Mouse (Mus musculus) cerebellum, postnatal 10 days (tissue): ENCODE data around the gene Sept4.

Source experiments
- DNase-seq, 2 experiments: peaks; one replicate each; pipeline ENCODE4 v3.0.0; 2021; ENCODE audit warnings: mixed read lengths in 2 of 2

Sept4 gene

GRCm38 (mm10) chr11:87568255-87568953 is at the start of gene Sept4:
Gene Sept4, plus strand, starts transcription at chr11:87568903.
- peak; percentile 50 to 60 for DNase-seq

- peak; percentile 65 to 70 for DNase-seq
These were observed 49.4 kb upstream of the Sept4 start for GRCm38 (mm10) chr11:87519260-87519659.

GRCm38 (mm10) chr11:87523466-87523865 is 45.2 kb upstream of the Sept4 start:
- DNase-seq = no peak

GRCm38 (mm10) chr11:87523967-87524366 is 44.7 kb upstream of the Sept4 start:
- DNase-seq = no peak

GRCm38 (mm10) chr11:87524780-87525179 is 43.9 kb upstream of the Sept4 start:
- DNase-seq = no peak

GRCm38 (mm10) chr11:87527364-87527763 is 41.3 kb upstream of the Sept4 start:
- no peak for DNase-seq

- DNase-seq = peak; percentile 16 to 28
These were observed 40.7 kb upstream of the Sept4 start for GRCm38 (mm10) chr11:87527990-87528389.

GRCm38 (mm10) chr11:87531695-87532094 is 37.0 kb upstream of the Sept4 start:
- peak in 1 of 2 experiments; percentile 15 for DNase-seq

- DNase-seq = peak; percentile 43 to 52
These were observed 26.4 kb upstream of the Sept4 start for GRCm38 (mm10) chr11:87542285-87542684.

- peak; percentile 89 to 94 for DNase-seq
These were observed 25.8 kb upstream of the Sept4 start for GRCm38 (mm10) chr11:87542906-87543305.

GRCm38 (mm10) chr11:87553342-87553741 is 15.4 kb upstream of the Sept4 start:
- DNase-seq = no peak

GRCm38 (mm10) chr11:87554386-87554785 is 14.3 kb upstream of the Sept4 start:
- DNase-seq = peak in 1 of 2 experiments; percentile 32

- DNase-seq = no peak
These were observed 13.5 kb upstream of the Sept4 start for GRCm38 (mm10) chr11:87555106-87555703.

GRCm38 (mm10) chr11:87561208-87561607 is 7.5 kb upstream of the Sept4 start:
- DNase-seq = no peak

- no peak for DNase-seq
These were observed 2.2 kb upstream of the Sept4 start, which contains the start of gene Gm11492 for GRCm38 (mm10) chr11:87566501-87566900. Gene Gm11492, plus strand, starts transcription at chr11:87566653.

GRCm38 (mm10) chr11:87570743-87571142 is 2.0 kb downstream of the Sept4 start:
- DNase-seq = no peak

- no peak for DNase-seq
These were observed 2.8 kb downstream of the Sept4 start for GRCm38 (mm10) chr11:87571361-87571950.

- peak; percentile 75 to 83 for DNase-seq
These were observed 5.0 kb downstream of the Sept4 start for GRCm38 (mm10) chr11:87573751-87574150.

- no peak for DNase-seq
These were observed 5.9 kb downstream of the Sept4 start for GRCm38 (mm10) chr11:87574520-87575180.

- DNase-seq = no peak
These were observed 9.0 kb downstream of the Sept4 start for GRCm38 (mm10) chr11:87577601-87578248.

- peak; percentile 87 to 93 for DNase-seq
These were observed 9.7 kb downstream of the Sept4 start for GRCm38 (mm10) chr11:87578249-87578962.

- peak; percentile 74 to 82 for DNase-seq
These were observed 10.4 kb downstream of the Sept4 start for GRCm38 (mm10) chr11:87578963-87579601.
